Mouse (Mus musculus): ENCODE data around the gene Olfr986.

DNA sequence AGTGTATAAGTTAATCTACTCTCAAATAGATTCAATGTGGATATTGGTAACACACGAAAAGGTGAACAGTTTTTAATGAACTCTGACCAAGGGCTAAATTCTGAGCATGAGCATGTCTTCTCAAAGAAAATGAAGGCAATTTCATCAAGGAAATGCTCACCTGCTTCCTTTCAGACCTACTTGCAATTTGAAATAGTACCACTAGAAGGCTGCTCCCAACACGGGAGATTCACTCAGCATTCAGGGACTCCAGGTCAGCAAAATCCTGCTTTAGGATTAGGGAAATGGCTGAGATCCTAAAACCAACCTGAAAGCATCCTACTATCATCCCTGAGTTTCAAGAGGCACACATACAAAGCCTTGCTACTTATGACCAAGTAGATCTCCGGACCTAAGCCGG is 43.6 kb downstream of the Olfr986 start:
- TF ChIP-seq CTCF (IDR thresholded peaks at IDR 0.05; ENCODE audit: insufficient read depth, low read length) (no peak), POLR2A (IDR thresholded peaks at IDR 0.05; ENCODE audit: borderline replicate concordance, extremely low read depth, low read depth, low read length) (no peak)

All from lung, adult 2 months (tissue).